Mouse (Mus musculus) intestine, embryonic 14.5 days (tissue): Measurements from ENCODE around the gene Gm2a. TPM values are rescaled to one million over a fixed set of nuclear protein-coding genes. Genes with fewer than 3 reads are reported as not detected.

Source experiments
- ATAC-seq: fragments of 200-750 bp; cut with Nextera tagmentation; replicated peaks from 2 replicates; pipeline ENCODE4 v1.8.0; 2017; ENCODE audit warnings: low read depth, moderate number of reproducible peaks, moderate TSS enrichment, moderate library complexity; ENCODE audit not compliant: low FRiP score, low TSS enrichment
- DNase-seq: peaks from one replicate; pipeline ENCODE4 v3.0.0-alpha.2; 2018; ENCODE audit warnings: low spot score
- H3K27ac ChIP-seq: fragments of 300-500 bp; sonication (generic); 2 replicates; pipeline ENCODE4 v1.5.1; 2014; ENCODE audit warnings: low read depth, mild to moderate bottlenecking, control low read depth
- H3K27me3 ChIP-seq: fragments of 300-500 bp; sonication (generic); replicated peaks from 2 replicates; pipeline ENCODE4 v1.6.1; 2014; ENCODE audit warnings: low read length, control low read depth; ENCODE audit not compliant: control insufficient read depth, insufficient read depth
- H3K36me3 ChIP-seq: fragments of 300-500 bp; sonication (generic); 2 replicates; pipeline ENCODE4 v1.6.1; 2014; ENCODE audit warnings: low read length, control low read depth; ENCODE audit not compliant: control insufficient read depth, insufficient read depth
- H3K4me1 ChIP-seq: fragments of 300-500 bp; sonication (generic); replicated peaks from 2 replicates; pipeline ENCODE4 v1.6.1; 2014; ENCODE audit warnings: low read length, control low read depth, mixed read lengths; ENCODE audit not compliant: control insufficient read depth, insufficient read depth
- H3K4me2 ChIP-seq: fragments of 300-500 bp; sonication (generic); 2 replicates; pipeline ENCODE4 v1.6.1; 2014; ENCODE audit warnings: low read length
- H3K4me3 ChIP-seq: fragments of 300-500 bp; sonication (generic); 2 replicates; pipeline ENCODE4 v1.5.1; 2014; ENCODE audit warnings: low read depth, low read length, control low read depth, mixed read lengths
- H3K9ac ChIP-seq: fragments of 300-500 bp; sonication (generic); 2 replicates; pipeline ENCODE4 v1.6.1; 2014; ENCODE audit warnings: mild to moderate bottlenecking, low read length
- H3K9me3 ChIP-seq: fragments of 300-500 bp; sonication (generic); 2 replicates; pipeline ENCODE4 v1.6.1; 2016; ENCODE audit warnings: low read length, control low read depth; ENCODE audit not compliant: control insufficient read depth
- WGBS: fragments of 180-500 bp; shearing (Covaris S2); extraction: QIAGEN DNeasy Blood & Tissue Kit; methylation state at CpG from one replicate; pipeline ENCODE4 v1.1.7; 2014; 5-methylcytosine and 5-hydroxymethylcytosine counted together
- polyA plus RNA-seq: library from polyadenylated mRNA; unstranded; fragments of >200 nt; fragmentation: Nextera tagmentation; extraction: Ambion mirVana; gene quantifications from 2 replicates; pipeline ENCODE4 v1.2.1, GENCODE M21; 2014

The Gm2a gene
- polyA plus RNA-seq, 1 experiment from 2014 or later: 23.1 TPM

GRCm38 (mm10) chr11:55099019-55099771, 1.3 kb downstream of the Gm2a start:
- no peaks in the 10 kb centered on the region for H3K36me3 ChIP-seq
- H3K27ac ChIP-seq: no peak overlapping the region
- no peak for ATAC-seq
- H3K4me2 ChIP-seq: no peak overlapping the region
- H3K4me3 ChIP-seq: no peak overlapping the region
- H3K9ac ChIP-seq: no peak overlapping the region
- H3K4me1 ChIP-seq: no peaks in the 10 kb centered on the region; the same call in 1 of the 2 replicates
- no peaks in the 10 kb centered on the region for H3K27me3 ChIP-seq
- H3K9me3 ChIP-seq: no peaks in the 10 kb centered on the region
- no peak for DNase-seq
- 92% methylated on average over 8 of the region's 8 CpGs for WGBS

- Histone ChIP-seq H3K4me2 (no peak overlapping the region), H3K27ac (no peak overlapping the region), H3K36me3 (no peaks in the 10 kb centered on the region), H3K4me3 (no peak overlapping the region), H3K9ac (no peak overlapping the region), H3K4me1 (no peaks in the 10 kb centered on the region; the same call in 1 of the 2 replicates), H3K9me3 (no peaks in the 10 kb centered on the region), H3K27me3 (no peaks in the 10 kb centered on the region)
- WGBS: 60% methylated on average over 4 of the region's 4 CpGs
- ATAC-seq (no peak), DNase-seq (no peak)
These were observed 2.0 kb downstream of the Gm2a start for GRCm38 (mm10) chr11:55099868-55100267.

GRCm38 (mm10) chr11:55102015-55102414, 4.1 kb downstream of the Gm2a start:
- Histone ChIP-seq H3K27ac (no peak overlapping the region), H3K27me3 (no peaks in the 10 kb centered on the region), H3K4me3 (no peak overlapping the region), H3K36me3 (no peaks in the 10 kb centered on the region), H3K4me1 (no peaks in the 10 kb centered on the region; the same call in 1 of the 2 replicates), H3K4me2 (no peak overlapping the region), H3K9me3 (no peaks in the 10 kb centered on the region), H3K9ac (no peak overlapping the region)
- DNase-seq (no peak), ATAC-seq (no peak)
- WGBS: 86% methylated on average over 3 of the region's 3 CpGs

GRCm38 (mm10) chr11:55103229-55103628, 5.3 kb downstream of the Gm2a start:
- no peak overlapping the region for H3K4me3 ChIP-seq
- H3K9ac ChIP-seq: no peak overlapping the region
- 89% methylated on average over 3 of the region's 3 CpGs for WGBS
- no peaks in the 10 kb centered on the region for H3K36me3 ChIP-seq
- H3K27me3 ChIP-seq: no peaks in the 10 kb centered on the region
- H3K4me2 ChIP-seq: no peak overlapping the region
- no peak for DNase-seq
- no peak overlapping the region for H3K27ac ChIP-seq
- no peaks in the 10 kb centered on the region for H3K9me3 ChIP-seq
- ATAC-seq: no peak
- no peaks in the 10 kb centered on the region; the same call in 1 of the 2 replicates for H3K4me1 ChIP-seq

- no peaks in the 10 kb centered on the region for H3K36me3 ChIP-seq
- H3K27me3 ChIP-seq: no peaks in the 10 kb centered on the region
- H3K27ac ChIP-seq: no peak overlapping the region
- H3K4me1 ChIP-seq: no peaks in the 10 kb centered on the region
- no peaks in the 10 kb centered on the region for H3K9me3 ChIP-seq
- no peak for DNase-seq
- no peak overlapping the region for H3K4me3 ChIP-seq
- 80% methylated on average over 4 of the region's 4 CpGs for WGBS
- no peak overlapping the region for H3K9ac ChIP-seq
- no peak for ATAC-seq
- no peak overlapping the region for H3K4me2 ChIP-seq
These were observed 7.5 kb downstream of the Gm2a start for GRCm38 (mm10) chr11:55105389-55105788.

GRCm38 (mm10) chr11:55106636-55107035, 8.7 kb downstream of the Gm2a start:
- Histone ChIP-seq H3K27me3 (no peaks in the 10 kb centered on the region), H3K9me3 (no peaks in the 10 kb centered on the region), H3K9ac (no peak overlapping the region), H3K4me2 (no peak overlapping the region), H3K36me3 (no peaks in the 10 kb centered on the region), H3K4me3 (no peak overlapping the region), H3K27ac (no peak overlapping the region), H3K4me1 (0 out of 2 replicates have a peak, but pooled peaks cover 4% of the 10 kb centered on the region)
- ATAC-seq (no peak), DNase-seq (no peak)
- 89% methylated on average over 1 of the region's 1 CpGs for WGBS

- DNase-seq (no peak), ATAC-seq (no peak)
- Histone ChIP-seq H3K36me3 (no peaks in the 10 kb centered on the region), H3K9ac (no peak overlapping the region), H3K4me1 (0 out of 2 replicates have a peak, but pooled peaks cover 4% of the 10 kb centered on the region), H3K27me3 (no peaks in the 10 kb centered on the region), H3K4me2 (no peak overlapping the region), H3K9me3 (no peaks in the 10 kb centered on the region), H3K4me3 (no peak overlapping the region), H3K27ac (no peak overlapping the region)
- WGBS: 91% methylated on average over 7 of the region's 7 CpGs
These were observed 11.8 kb downstream of the Gm2a start for GRCm38 (mm10) chr11:55109521-55110300.

- no peaks in the 10 kb centered on the region for H3K9me3 ChIP-seq
- 42% methylated on average over 7 of the region's 7 CpGs for WGBS
- no peak overlapping the region for H3K4me2 ChIP-seq
- ATAC-seq: 0 out of 2 replicates have a peak, but pooled peaks have one; percentile 26
- H3K27ac ChIP-seq: no peak overlapping the region
- no peak overlapping the region for H3K4me3 ChIP-seq
- no peaks in the 10 kb centered on the region for H3K27me3 ChIP-seq
- no peaks in the 10 kb centered on the region for H3K36me3 ChIP-seq
- H3K9ac ChIP-seq: no peak overlapping the region
- no peak for DNase-seq
- H3K4me1 ChIP-seq: 0 out of 2 replicates have a peak, but pooled peaks cover 4% of the 10 kb centered on the region
These were observed 12.8 kb downstream of the Gm2a start for GRCm38 (mm10) chr11:55110566-55111169.
